Comparison of ENCODE assay signal across 8 mouse cellular contexts in genomic region chr5:95949946-95950701, GRCm38 (mm10). TPM values are rescaled to one million over a fixed set of nuclear protein-coding genes. Genes with fewer than 3 reads are reported as not detected.
DNase-seq lines count a peak whose midpoint lies in the region; ATAC-seq and TF ChIP-seq lines count a peak whose summit lies in the region.

No protein-coding gene starts in this region.

- H3K4me1 ChIP-seq in bone marrow, adult 2 months (ENCODE audit: control insufficient read depth, insufficient read depth, low read length) = no peaks in the 10 kb centered on the region
- no peaks in the 10 kb centered on the region for H3K4me1 ChIP-seq in forebrain, embryonic 15.5 days
- H3K4me1 ChIP-seq in lung, postnatal 0 days (ENCODE audit: insufficient read depth, low read depth, low read length) = no peaks in the 10 kb centered on the region

- TF ChIP-seq EP300 in lung, postnatal 0 days (IDR thresholded peaks at IDR 0.05) = no peak

- H3K9ac ChIP-seq in forebrain, embryonic 15.5 days (replicated peaks) = no peak overlapping the region
- no peak overlapping the region for H3K9ac ChIP-seq in lung, postnatal 0 days (replicated peaks; ENCODE audit: low read depth)

- ATAC-seq in forebrain, embryonic 15.5 days (replicated peaks) = 0 out of 2 replicates have a peak, but pooled peaks have one; percentile 35
- ATAC-seq in lung, postnatal 0 days = no peak; the same call in 1 of the 2 replicates
- ATAC-seq in activated CD4-positive, CD25-positive, alpha-beta regulatory T cell, adult 4 months = no peak

- no peaks in the 10 kb centered on the region for H3K9me3 ChIP-seq in forebrain, embryonic 15.5 days
- H3K9me3 ChIP-seq in lung, postnatal 0 days (ENCODE audit: low read length) = no peaks in the 10 kb centered on the region

- DNase-seq in spleen, postnatal 10 days (ENCODE audit: low spot score in 2 of 2) = peak; percentile 14 to 40
- DNase-seq in spleen, adult 12 weeks (ENCODE audit: low spot score) = no peak
- peak; percentile 18 to 66 for DNase-seq in kidney, adult 8-10 months
- DNase-seq in lung, postnatal 0 days (ENCODE audit: low spot score) = peak; percentile 65
- peak; percentile 50 for DNase-seq in right cerebral cortex, postnatal 4 days

- 0 out of 2 replicates have a peak, but pooled peaks have one; percentile 12 for TF ChIP-seq CTCF in bone marrow, adult 2 months (IDR thresholded peaks at IDR 0.05; ENCODE audit: control insufficient read depth, insufficient read depth, low read length)
- peak; percentile 71 for TF ChIP-seq CTCF in lung, postnatal 0 days (IDR thresholded peaks at IDR 0.05)

- H3K4me3 ChIP-seq in bone marrow, adult 2 months (replicated peaks; ENCODE audit: control insufficient read depth, low read depth, low read length) = no peak overlapping the region
- H3K4me3 ChIP-seq in forebrain, embryonic 15.5 days = no peak overlapping the region
- H3K4me3 ChIP-seq in lung, postnatal 0 days (ENCODE audit: low read depth, low read length) = no peak overlapping the region

- H3K27me3 ChIP-seq in forebrain, embryonic 15.5 days = no peaks in the 10 kb centered on the region
- no peaks in the 10 kb centered on the region for H3K27me3 ChIP-seq in lung, postnatal 0 days (replicated peaks; ENCODE audit: insufficient read depth, low read length)

- no peak for TF ChIP-seq POLR2A in bone marrow, adult 2 months (IDR thresholded peaks at IDR 0.05; ENCODE audit: borderline replicate concordance, control insufficient read depth, low read depth, low read length)

- H3K4me2 ChIP-seq in forebrain, embryonic 15.5 days (replicated peaks) = no peak overlapping the region
- H3K4me2 ChIP-seq in lung, postnatal 0 days (replicated peaks; ENCODE audit: low read depth, low read length) = no peak overlapping the region

- no peaks in the 10 kb centered on the region for H3K36me3 ChIP-seq in forebrain, embryonic 15.5 days
- no peaks in the 10 kb centered on the region for H3K36me3 ChIP-seq in lung, postnatal 0 days (ENCODE audit: insufficient read depth, low read length)

- H3K27ac ChIP-seq in bone marrow, adult 2 months (ENCODE audit: control insufficient read depth, insufficient read depth, low read depth, low read length, poor library complexity) = no peak overlapping the region
- H3K27ac ChIP-seq in forebrain, embryonic 15.5 days (replicated peaks) = no peak overlapping the region
- no peak overlapping the region for H3K27ac ChIP-seq in lung, postnatal 0 days (ENCODE audit: low read length)

- WGBS in bone marrow, adult 2 months = 26% methylated on average over 19 of the region's 19 CpGs
- WGBS in forebrain, embryonic 15.5 days = 54% methylated on average over 19 of the region's 19 CpGs
- 9% methylated on average over 19 of the region's 19 CpGs for WGBS in lung, postnatal 0 days

RNA-seq across cellular contexts. Expression of gene Cxcl13, which starts 6.6 kb away (rescaled TPM):
- polyA plus RNA-seq in bone marrow, adult 2 months (2011; ENCODE audit: insufficient read depth, insufficient read length, low replicate concordance, missing spikeins) = not detected in 2 replicates
- polyA plus RNA-seq in forebrain, embryonic 15.5 days (2015; fragmentation: Nextera tagmentation; extraction: Ambion mirVana) = 0.15 TPM in 1 of 2 replicates, not detected in the other
- 3.8 and 4.0 TPM in 2 replicates for polyA plus RNA-seq in lung, postnatal 0 days (2015; fragmentation: Nextera tagmentation; extraction: Ambion mirVana)
- polyA plus RNA-seq in activated CD4-positive, CD25-positive, alpha-beta regulatory T cell, adult 4 months (2017; shearing (Covaris generic)) = under 1 TPM in 1 of 2 experiments, not detected in 1; 0.45 TPM
